Comparison of ENCODE assay signal across 1 mouse cellular context in the genomic region with DNA sequence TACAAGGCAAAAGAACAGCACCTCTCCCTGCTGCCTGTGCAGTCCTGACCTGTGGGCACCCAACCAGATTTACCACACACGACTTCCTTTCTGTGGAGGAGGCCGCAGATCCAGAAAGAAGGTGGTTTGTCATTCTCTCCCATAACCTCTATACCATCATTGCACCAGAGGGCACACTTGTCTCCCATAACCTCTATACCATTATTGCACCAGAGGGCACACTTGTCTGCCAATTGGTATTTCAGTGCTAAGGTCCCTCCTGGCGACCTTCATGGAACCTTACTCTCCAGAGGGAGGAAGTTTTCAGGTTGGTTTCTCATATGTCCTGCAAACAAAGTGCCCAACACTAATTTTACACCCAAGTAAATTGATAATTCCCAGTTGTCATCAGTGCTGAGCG.
TF ChIP-seq lines count a peak whose summit lies in the region.

No protein-coding gene starts in this region.

TF ChIP-seq in CH12.LX, 34 proteins besides CTCF, POLR2A, EP300 and RAD21:
- TF ChIP-seq USF2 (conservative IDR thresholded peaks at IDR 0.05; ENCODE audit: low read depth, low read length) (no peak), MAX (IDR thresholded peaks at IDR 0.05; ENCODE audit: low read length) (no peak), HCFC1 (IDR thresholded peaks at IDR 0.05; ENCODE audit: low read depth, low read length) (no peak), TCF12 (IDR thresholded peaks at IDR 0.05; ENCODE audit: low read depth, low read length) (no peak), SMC3 (IDR thresholded peaks at IDR 0.05; ENCODE audit: low read depth, low read length) (peak; percentile 35), TBP (conservative IDR thresholded peaks at IDR 0.05; ENCODE audit: low read depth, low read length) (no peak), CHD1 (IDR thresholded peaks at IDR 0.05; ENCODE audit: low read depth, low read length) (no peak), JUND (conservative IDR thresholded peaks at IDR 0.05; ENCODE audit: low read depth, low read length) (no peak)
TF ChIP-seq in CH12.LX: peak in this region for 1.
